Mouse (Mus musculus): ENCODE measurements around the gene Gm10198. TPM values are rescaled to one million over a fixed set of nuclear protein-coding genes. Genes with fewer than 3 reads are reported as not detected.

Gm10198 gene
- not detected for total RNA-seq (2021)

- no peak for DNase-seq
- intact Hi-C loops (cut with DNase I): no loop called here
Observed at GRCm38 (mm10) chr13:111592485-111592884, at the start of gene Gm10198. Gene Gm10198, plus strand, starts transcription at chr13:111592785.

- DNase-seq: no peak
- intact Hi-C loops (cut with DNase I): no loop called here
Observed at GRCm38 (mm10) chr13:111545286-111545685, 47.3 kb upstream of the Gm10198 start.

- no peak for DNase-seq
- intact Hi-C loops (cut with DNase I): no loop called here
Observed at GRCm38 (mm10) chr13:111552769-111553168, 39.8 kb upstream of the Gm10198 start.

GRCm38 (mm10) chr13:111553182-111553581 lies 39.4 kb upstream of the Gm10198 start:
- no peak for DNase-seq
- intact Hi-C loops (cut with DNase I): no loop called here

- intact Hi-C loops (cut with DNase I): no loop called here
- no peak for DNase-seq
Observed at GRCm38 (mm10) chr13:111553941-111554340, 38.6 kb upstream of the Gm10198 start.

- DNase-seq: no peak
- intact Hi-C loops (cut with DNase I): no loop called here
Observed at GRCm38 (mm10) chr13:111555333-111555732, 37.3 kb upstream of the Gm10198 start.

GRCm38 (mm10) chr13:111556375-111556774 lies 36.2 kb upstream of the Gm10198 start:
- intact Hi-C loops (cut with DNase I): no loop called here
- DNase-seq: no peak

GRCm38 (mm10) chr13:111560152-111560551 lies 32.4 kb upstream of the Gm10198 start:
- intact Hi-C loops (cut with DNase I): no loop called here
- DNase-seq: no peak

- no peak for DNase-seq
- intact Hi-C loops (cut with DNase I): no loop called here
Observed at GRCm38 (mm10) chr13:111562595-111562994, 30.0 kb upstream of the Gm10198 start.

- peak; percentile 8 to 25 for DNase-seq
- intact Hi-C loops (cut with DNase I): loop anchor here (5.0 kb wide), 1 partner anchor 168 kb away; no protein-coding TSS in a partner anchor
Observed at GRCm38 (mm10) chr13:111574196-111574595, 18.4 kb upstream of the Gm10198 start.

GRCm38 (mm10) chr13:111577177-111577576 lies 15.4 kb upstream of the Gm10198 start:
- intact Hi-C loops (cut with DNase I): no loop called here

GRCm38 (mm10) chr13:111580054-111580453 lies 12.5 kb upstream of the Gm10198 start:
- DNase-seq: no peak
- intact Hi-C loops (cut with DNase I): no loop called here

More at GRCm38 (mm10) chr13:111577177-111577576, 15.4 kb upstream of the Gm10198 start:
- DNase-seq: no peak

- intact Hi-C loops (cut with DNase I): no loop called here
- DNase-seq: no peak
Observed at GRCm38 (mm10) chr13:111598111-111598510, 5.5 kb downstream of the Gm10198 start.

- intact Hi-C loops (cut with DNase I): no loop called here
- DNase-seq: no peak
Observed at GRCm38 (mm10) chr13:111601383-111601782, 8.8 kb downstream of the Gm10198 start.

GRCm38 (mm10) chr13:111604826-111605225 lies 12.2 kb downstream of the Gm10198 start:
- no peak for DNase-seq
- intact Hi-C loops (cut with DNase I): no loop called here

- peak; percentile 6 to 16 for DNase-seq
Observed at GRCm38 (mm10) chr13:111616168-111617125, 23.9 kb downstream of the Gm10198 start.

GRCm38 (mm10) chr13:111620433-111620832 lies 27.8 kb downstream of the Gm10198 start:
- no peak for DNase-seq
- intact Hi-C loops (cut with DNase I): no loop called here

More at GRCm38 (mm10) chr13:111616168-111617125, 23.9 kb downstream of the Gm10198 start:
- intact Hi-C loops (cut with DNase I): no loop called here

- DNase-seq: no peak
- intact Hi-C loops (cut with DNase I): no loop called here
Observed at GRCm38 (mm10) chr13:111622425-111622824, 29.8 kb downstream of the Gm10198 start.

GRCm38 (mm10) chr13:111623112-111623511 lies 30.5 kb downstream of the Gm10198 start:
- intact Hi-C loops (cut with DNase I): no loop called here
- DNase-seq: no peak

- no peak for DNase-seq
- intact Hi-C loops (cut with DNase I): no loop called here
Observed at GRCm38 (mm10) chr13:111624115-111624514, 31.5 kb downstream of the Gm10198 start.

GRCm38 (mm10) chr13:111634163-111635160 lies 41.9 kb downstream of the Gm10198 start:
- intact Hi-C loops (cut with DNase I): no loop called here
- DNase-seq: no peak

All from heart, postnatal 10 days (tissue).